Mouse (Mus musculus) 416B (cell line): Measurements from ENCODE around the gene Lrrc73.

Experiments used
- DNase-seq: peaks from one replicate; pipeline ENCODE4 v3.0.0; 2011; ENCODE audit warnings: low read depth

The Lrrc73 gene

GRCm38 (mm10) chr17:46253452-46254084 is at the start of gene Lrrc73:
Gene Lrrc73 (plus strand): TSS chr17:46253531.
- peak; percentile 86 for DNase-seq

- no peak for DNase-seq
Observed at GRCm38 (mm10) chr17:46206676-46207075, 46.7 kb upstream of the Lrrc73 start.

- DNase-seq: no peak
Observed at GRCm38 (mm10) chr17:46210550-46210949, 42.8 kb upstream of the Lrrc73 start.

- DNase-seq: no peak
Observed at GRCm38 (mm10) chr17:46221601-46222000, 31.7 kb upstream of the Lrrc73 start.

GRCm38 (mm10) chr17:46227576-46227975 is 25.8 kb upstream of the Lrrc73 start:
- no peak for DNase-seq

GRCm38 (mm10) chr17:46236067-46236466 is 17.3 kb upstream of the Lrrc73 start:
- no peak for DNase-seq

GRCm38 (mm10) chr17:46237079-46237478 is 16.3 kb upstream of the Lrrc73 start:
- DNase-seq: no peak

- no peak for DNase-seq
Observed at GRCm38 (mm10) chr17:46237480-46237879, 15.9 kb upstream of the Lrrc73 start.

- no peak for DNase-seq
Observed at GRCm38 (mm10) chr17:46239516-46240114, 13.7 kb upstream of the Lrrc73 start.

- DNase-seq: no peak
Observed at GRCm38 (mm10) chr17:46241471-46241870, 11.9 kb upstream of the Lrrc73 start.

- DNase-seq: no peak
Observed at GRCm38 (mm10) chr17:46242274-46242673, 11.1 kb upstream of the Lrrc73 start.

GRCm38 (mm10) chr17:46242993-46243392 is 10.3 kb upstream of the Lrrc73 start:
- DNase-seq: no peak

GRCm38 (mm10) chr17:46243624-46244023 is 9.7 kb upstream of the Lrrc73 start:
- DNase-seq: no peak

- no peak for DNase-seq
Observed at GRCm38 (mm10) chr17:46244579-46244978, 8.8 kb upstream of the Lrrc73 start.

- peak; percentile 94 for DNase-seq
Observed at GRCm38 (mm10) chr17:46247512-46248188, 5.7 kb upstream of the Lrrc73 start, which contains the start of the genes Polr1c and Yipf3. Gene Polr1c (minus strand): TSS chr17:46248054. Gene Yipf3 (plus strand): TSS chr17:46248080.

- no peak for DNase-seq
Observed at GRCm38 (mm10) chr17:46248189-46248522, 5.2 kb upstream of the Lrrc73 start.

- DNase-seq: peak; percentile 19
Observed at GRCm38 (mm10) chr17:46251174-46251573, 2.2 kb upstream of the Lrrc73 start.

- peak; percentile 79 for DNase-seq
Observed at GRCm38 (mm10) chr17:46252571-46253451, 520 bp upstream of the Lrrc73 start.

- DNase-seq: no peak
Observed at GRCm38 (mm10) chr17:46254106-46254505, 775 bp downstream of the Lrrc73 start.

GRCm38 (mm10) chr17:46255147-46255546 is 1.8 kb downstream of the Lrrc73 start:
- no peak for DNase-seq

GRCm38 (mm10) chr17:46258279-46259053 is 5.1 kb downstream of the Lrrc73 start:
- no peak for DNase-seq

GRCm38 (mm10) chr17:46259675-46260074 is 6.3 kb downstream of the Lrrc73 start:
- no peak for DNase-seq
